Mouse (Mus musculus): ENCODE measurements around the gene Sash3. TPM values are rescaled to one million over a fixed set of nuclear protein-coding genes. Genes with fewer than 3 reads are reported as not detected.

The Sash3 gene
- total and polyA plus RNA-seq, 3 experiments = 0.31 to 1.2 TPM; not detected in 1

DNA sequence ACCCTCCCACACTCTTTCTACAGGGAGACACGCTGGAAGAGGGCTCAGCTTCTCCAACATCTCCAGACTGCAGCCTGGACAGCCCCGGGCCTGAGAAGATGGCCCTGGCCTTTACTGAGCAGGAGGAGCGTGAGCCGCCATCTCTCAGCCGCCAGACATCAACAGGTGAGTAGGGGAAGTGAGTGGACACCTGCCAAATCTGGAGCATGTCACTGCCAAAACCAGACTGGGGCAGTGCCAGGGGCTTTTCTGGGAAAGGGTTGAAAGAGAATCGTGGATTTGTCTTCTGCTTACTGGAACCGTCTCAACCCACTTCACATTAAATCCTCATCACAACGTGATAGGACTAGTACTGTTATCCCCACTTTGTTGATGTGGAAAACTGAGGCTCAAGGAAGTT is 11.2 kb downstream of the Sash3 start:
- Histone ChIP-seq H3K4me3 (ENCODE audit: control insufficient read depth in 1 of 2, insufficient read depth in 1 of 2, low read depth in 2 of 2, low read length in 2 of 2) (no peak overlapping the region), H3K27ac (ENCODE audit: control insufficient read depth, low read depth, low read length) (no peak overlapping the region), H3K4me1 (ENCODE audit: control insufficient read depth in 1 of 2, insufficient read depth in 2 of 2, low read length in 2 of 2) (peaks cover 8 to 40% of the 10 kb centered on the region in 2 experiments), H3K36me3 (ENCODE audit: control insufficient read depth in 1 of 2, insufficient read depth in 2 of 2, low read length in 2 of 2) (peaks cover 0 to 26% of the 10 kb centered on the region in 2 experiments; a peak in 2 of 4 replicates), H3K27me3 (ENCODE audit: control insufficient read depth in 1 of 2, insufficient read depth in 2 of 2, low read length in 2 of 2) (no peaks in the 10 kb centered on the region), H3K79me2 (ENCODE audit: control insufficient read depth, insufficient read depth, low read length, poor library complexity) (no peaks in the 10 kb centered on the region), H3K9me3 (replicated peaks; ENCODE audit: insufficient read depth, low read length) (no peaks in the 10 kb centered on the region), H3K9ac (ENCODE audit: control insufficient read depth, low read depth, low read length, poor library complexity, severe bottlenecking) (no peak overlapping the region)
- DNase-seq (ENCODE audit: low read depth, low spot score) = no peak
- no peak for TF ChIP-seq UBTF (IDR thresholded peaks at IDR 0.05; ENCODE audit: borderline replicate concordance, insufficient read depth, low read depth, low read length)

DNA sequence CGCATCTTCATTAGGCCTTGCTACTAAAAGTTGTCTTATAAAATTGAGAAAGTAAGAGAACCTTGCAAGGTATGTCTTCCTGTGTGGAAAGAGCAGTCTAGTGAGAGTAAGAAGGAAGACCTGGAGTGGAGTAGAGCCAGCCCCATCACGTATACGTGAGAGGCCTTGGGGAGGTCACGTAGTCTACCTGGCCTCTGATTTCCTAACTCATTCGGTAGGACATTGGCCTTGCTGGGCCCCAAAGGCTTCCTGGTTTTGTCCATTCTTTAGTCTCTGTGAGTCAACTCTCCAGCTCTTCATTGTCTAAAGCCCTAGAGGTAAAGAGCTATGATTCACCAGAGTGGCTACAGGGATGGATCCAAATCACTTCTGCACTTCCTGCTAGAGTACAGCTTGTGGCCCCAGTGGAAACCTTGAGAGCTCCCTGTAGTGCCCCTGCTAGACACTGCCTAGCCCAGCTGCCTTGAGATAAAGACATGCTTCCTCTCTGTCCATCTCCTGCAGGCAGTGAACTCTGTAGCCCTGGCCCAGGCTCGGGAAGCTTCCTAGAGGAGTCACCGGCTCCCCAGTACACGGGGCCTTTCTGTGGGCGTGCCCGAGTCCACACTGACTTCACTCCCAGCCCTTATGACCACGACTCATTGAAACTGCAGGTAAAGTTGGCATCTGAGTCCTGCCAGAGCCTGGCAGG is 12.1 kb downstream of the Sash3 start:
- Histone ChIP-seq H3K4me1 (ENCODE audit: control insufficient read depth in 1 of 2, insufficient read depth in 2 of 2, low read length in 2 of 2) (peaks cover 8 to 31% of the 10 kb centered on the region in 2 experiments), H3K79me2 (ENCODE audit: control insufficient read depth, insufficient read depth, low read length, poor library complexity) (no peaks in the 10 kb centered on the region), H3K36me3 (ENCODE audit: control insufficient read depth in 1 of 2, insufficient read depth in 2 of 2, low read length in 2 of 2) (peaks cover 0 to 20% of the 10 kb centered on the region in 2 experiments; a peak in 2 of 4 replicates), H3K27ac (ENCODE audit: control insufficient read depth, low read depth, low read length) (no peak overlapping the region), H3K9ac (ENCODE audit: control insufficient read depth, low read depth, low read length, poor library complexity, severe bottlenecking) (no peak overlapping the region), H3K27me3 (ENCODE audit: control insufficient read depth in 1 of 2, insufficient read depth in 2 of 2, low read length in 2 of 2) (no peaks in the 10 kb centered on the region), H3K4me3 (ENCODE audit: control insufficient read depth in 1 of 2, insufficient read depth in 1 of 2, low read depth in 2 of 2, low read length in 2 of 2) (no peak overlapping the region), H3K9me3 (replicated peaks; ENCODE audit: insufficient read depth, low read length) (no peaks in the 10 kb centered on the region)
- DNase-seq (ENCODE audit: low read depth, low spot score) = peak; percentile 42
- TF ChIP-seq MYB (IDR thresholded peaks at IDR 0.05; ENCODE audit: low read depth, low read length) = no peak
- TF ChIP-seq MAFK (IDR thresholded peaks at IDR 0.05; ENCODE audit: borderline replicate concordance, low read depth, low read length) = no peak
- TF ChIP-seq BHLHE40 (IDR thresholded peaks at IDR 0.05; ENCODE audit: borderline replicate concordance, low read depth, low read length) = no peak
- no peak for TF ChIP-seq ZNF384 (IDR thresholded peaks at IDR 0.05; ENCODE audit: low read depth, low read length)
- no peak for TF ChIP-seq RCOR1 (IDR thresholded peaks at IDR 0.05; ENCODE audit: low read depth, low read length)
- no peak for TF ChIP-seq CTCF (IDR thresholded peaks at IDR 0.05 in 2 of 3, conservative IDR thresholded peaks at IDR 0.05 in 1 of 3; ENCODE audit: control insufficient read depth in 1 of 3, insufficient read depth in 1 of 3, low read depth in 2 of 3, low read length in 3 of 3, poor library complexity in 1 of 3, severe bottlenecking in 1 of 3)

GRCm38 (mm10) chrX:48169892-48170291 is 23.7 kb downstream of the Sash3 start:
- no peaks in the 10 kb centered on the region for H3K36me3 ChIP-seq (ENCODE audit: control insufficient read depth in 1 of 2, insufficient read depth in 2 of 2, low read length in 2 of 2)
- DNase-seq (ENCODE audit: low read depth, low spot score) = no peak
- H3K79me2 ChIP-seq (ENCODE audit: control insufficient read depth, insufficient read depth, low read length, poor library complexity) = no peaks in the 10 kb centered on the region
- H3K4me3 ChIP-seq (ENCODE audit: control insufficient read depth in 1 of 2, insufficient read depth in 1 of 2, low read depth in 2 of 2, low read length in 2 of 2) = no peak overlapping the region
- H3K27ac ChIP-seq (ENCODE audit: control insufficient read depth, low read depth, low read length) = no peak overlapping the region
- H3K9me3 ChIP-seq (replicated peaks; ENCODE audit: insufficient read depth, low read length) = no peaks in the 10 kb centered on the region
- no peak overlapping the region for H3K9ac ChIP-seq (ENCODE audit: control insufficient read depth, low read depth, low read length, poor library complexity, severe bottlenecking)
- no peak for TF ChIP-seq ZNF384 (IDR thresholded peaks at IDR 0.05; ENCODE audit: low read depth, low read length)
- TF ChIP-seq ETS1 (IDR thresholded peaks at IDR 0.05; ENCODE audit: low read depth, low read length) = no peak
- TF ChIP-seq CHD2 (IDR thresholded peaks at IDR 0.05; ENCODE audit: low read length) = no peak
- TF ChIP-seq BHLHE40 (IDR thresholded peaks at IDR 0.05; ENCODE audit: borderline replicate concordance, low read depth, low read length) = no peak
- TF ChIP-seq USF1 (IDR thresholded peaks at IDR 0.05; ENCODE audit: low read depth, low read length) = no peak
- no peak for TF ChIP-seq MYB (IDR thresholded peaks at IDR 0.05; ENCODE audit: low read depth, low read length)
- no peak for TF ChIP-seq SIN3A (IDR thresholded peaks at IDR 0.05; ENCODE audit: low read length)
- TF ChIP-seq NELFE (IDR thresholded peaks at IDR 0.05; ENCODE audit: low read depth, low read length) = no peak
- TF ChIP-seq CTCF (IDR thresholded peaks at IDR 0.05 in 2 of 3, conservative IDR thresholded peaks at IDR 0.05 in 1 of 3; ENCODE audit: control insufficient read depth in 1 of 3, insufficient read depth in 1 of 3, low read depth in 2 of 3, low read length in 3 of 3, poor library complexity in 1 of 3, severe bottlenecking in 1 of 3) = no peak
- TF ChIP-seq ELF1 (IDR thresholded peaks at IDR 0.05; ENCODE audit: low read depth, low read length) = no peak
- no peak for TF ChIP-seq EP300 (IDR thresholded peaks at IDR 0.05; ENCODE audit: low read depth in 1 of 2, low read length in 2 of 2)
- no peak for TF ChIP-seq RCOR1 (IDR thresholded peaks at IDR 0.05; ENCODE audit: low read depth, low read length)
- TF ChIP-seq RAD21 (IDR thresholded peaks at IDR 0.05; ENCODE audit: low read depth, low read length) = no peak
- no peak for TF ChIP-seq ZKSCAN1 (IDR thresholded peaks at IDR 0.05; ENCODE audit: low read depth, low read length)
- TF ChIP-seq USF2 (IDR thresholded peaks at IDR 0.05; ENCODE audit: borderline replicate concordance in 1 of 2, insufficient read depth in 1 of 2, low read depth in 1 of 2, low read length in 2 of 2) = no peak
- no peak for TF ChIP-seq MEF2A (IDR thresholded peaks at IDR 0.05; ENCODE audit: extremely low read depth, insufficient replicate concordance, low read depth, low read length, poor library complexity, severe bottlenecking)
- H3K27me3 ChIP-seq (ENCODE audit: control insufficient read depth in 1 of 2, insufficient read depth in 2 of 2, low read length in 2 of 2) = no peaks in the 10 kb centered on the region
- H3K4me1 ChIP-seq (ENCODE audit: control insufficient read depth in 1 of 2, insufficient read depth in 2 of 2, low read length in 2 of 2) = no peaks in the 10 kb centered on the region; a peak in 1 of 4 replicates
